Mouse (Mus musculus) megakaryocyte, embryonic 14.5 days (primary cell): ENCODE data around the gene Snrnp35.

ENCODE experiments used
- FLI1 ChIP-seq: IDR thresholded peaks from 2 replicates; pipeline ENCODE4 v1.6.1; 2012; ENCODE audit warnings: low read length, inconsistent platforms, mixed read lengths
- GATA1 ChIP-seq: IDR thresholded peaks from 3 replicates; pipeline ENCODE4 v1.6.1; 2012; ENCODE audit warnings: mixed read lengths, low read length, inconsistent platforms, borderline replicate concordance

- TF ChIP-seq GATA1, result no peak
- no peak for TF ChIP-seq FLI1
These were observed 33.4 kb upstream of the Snrnp35 start for GRCm38 (mm10) chr5:124449494-124449893.
